Mouse (Mus musculus): Measurements from ENCODE around the gene Tpx2.

Tpx2 gene

DNA sequence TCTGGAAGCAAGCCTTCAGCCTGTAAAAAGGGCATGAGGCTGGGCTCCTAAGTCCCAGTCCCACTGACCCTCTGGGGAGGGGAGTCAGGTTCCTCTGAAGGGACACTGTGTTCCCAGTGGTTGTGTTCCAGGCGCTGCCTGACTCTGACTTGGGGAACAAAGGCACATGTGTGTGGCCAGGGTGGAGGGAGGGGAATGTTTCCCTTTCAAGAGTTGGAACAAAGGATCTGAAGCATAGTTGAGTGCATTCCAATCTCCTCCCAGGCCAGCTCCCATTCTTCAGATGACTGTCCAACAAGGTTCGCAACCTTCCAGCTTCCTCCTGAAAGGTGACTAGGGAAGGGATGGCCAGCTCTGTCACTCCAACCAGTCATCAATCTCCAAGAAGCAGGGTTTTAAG lies 27.4 kb upstream of the Tpx2 start:
- no peak for DNase-seq (ENCODE audit: low spot score)

DNA sequence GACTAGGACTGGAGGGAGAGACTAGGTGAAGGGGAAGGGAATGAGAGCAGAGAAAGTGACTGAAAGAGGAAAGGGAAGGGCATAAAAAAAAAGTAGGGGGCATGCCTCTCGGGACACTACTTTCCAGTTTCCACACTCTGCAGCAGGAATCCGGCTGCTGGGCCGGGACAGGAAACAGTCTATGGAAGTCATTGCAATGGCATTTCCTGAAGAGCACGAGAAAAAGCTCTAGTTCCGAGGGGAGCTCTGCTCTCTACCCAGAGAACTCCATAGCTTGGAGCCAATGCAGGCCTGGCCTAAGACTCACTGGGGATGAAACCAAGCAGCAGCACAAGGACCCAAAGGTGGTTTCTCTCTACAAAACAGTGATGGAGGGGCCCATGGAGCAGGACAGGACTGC lies 26.7 kb upstream of the Tpx2 start:
- no peak for DNase-seq (ENCODE audit: low spot score)

DNA sequence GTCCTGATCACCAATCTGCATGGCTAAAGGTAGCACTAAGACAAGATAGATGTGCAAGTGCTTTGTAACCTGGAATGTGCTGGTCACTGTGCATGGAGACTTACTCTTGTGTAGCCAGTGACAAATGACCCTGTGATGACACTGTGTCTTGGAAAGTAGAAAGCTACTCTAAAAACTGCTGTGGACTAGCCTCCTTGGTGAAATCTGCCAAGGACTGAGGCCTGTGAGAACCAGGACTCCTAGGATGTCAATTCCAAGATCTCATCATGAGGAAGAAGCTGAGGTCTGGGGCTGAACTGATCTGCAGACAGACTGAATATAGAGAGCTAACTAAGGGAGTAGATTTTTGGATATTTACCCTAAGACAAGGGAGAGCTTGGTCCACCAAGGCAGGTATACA lies 26.2 kb upstream of the Tpx2 start:
- DNase-seq (ENCODE audit: low spot score): no peak

DNA sequence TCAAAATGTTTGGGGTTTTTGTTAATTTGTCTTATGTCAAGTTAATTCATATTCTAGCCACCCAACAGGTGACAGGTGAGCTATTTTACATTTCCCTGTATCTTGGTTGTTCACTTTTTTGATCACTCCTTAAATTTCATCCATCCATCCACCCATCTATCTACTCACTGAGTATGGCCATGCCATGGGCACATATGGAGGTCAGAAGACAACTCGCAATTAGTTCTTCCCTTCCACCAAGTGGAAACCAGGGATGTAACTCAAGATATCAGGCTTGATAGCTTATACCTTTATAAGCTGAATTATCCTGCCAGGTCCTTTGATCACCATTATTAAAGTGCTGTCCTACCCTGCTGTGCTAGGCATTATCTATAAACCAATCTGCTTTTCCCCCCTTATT lies 24.0 kb upstream of the Tpx2 start:
- DNase-seq (ENCODE audit: low spot score): no peak

DNA sequence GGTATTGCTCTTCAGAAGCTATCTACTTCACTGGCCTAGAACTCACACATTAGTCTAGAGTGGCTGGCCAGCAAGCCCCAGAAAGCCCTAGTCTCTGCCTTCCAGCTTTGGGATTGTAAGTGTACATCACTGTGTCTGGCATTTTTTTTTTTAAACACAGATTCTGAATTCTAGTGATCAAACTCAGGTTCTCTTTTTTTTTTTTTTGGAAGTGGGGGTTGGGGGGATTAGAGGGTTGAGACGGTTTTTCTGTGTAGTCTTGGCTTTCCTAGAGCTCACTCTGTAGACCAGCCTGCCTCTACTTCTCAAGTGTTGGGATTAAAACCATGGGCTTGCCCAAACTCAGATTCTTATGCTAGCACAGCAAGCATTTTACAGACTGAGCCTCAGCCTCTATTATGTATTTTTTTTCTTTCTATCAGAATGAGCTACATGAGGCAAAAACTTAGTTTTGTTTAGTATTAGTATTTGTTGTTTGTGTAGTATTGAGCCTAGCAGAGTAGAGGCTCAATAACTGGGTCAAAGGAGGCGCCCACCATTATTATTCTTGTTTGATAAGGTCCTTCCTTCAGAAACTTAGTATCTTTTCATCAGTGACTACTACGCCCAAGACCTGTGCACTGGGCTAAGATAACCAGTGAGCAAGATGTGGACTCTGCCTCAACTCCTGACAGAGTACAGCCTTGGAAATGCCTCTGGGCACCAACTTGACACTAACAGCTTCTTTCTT lies 23.2 kb upstream of the Tpx2 start:
- DNase-seq (ENCODE audit: low spot score): no peak

DNA sequence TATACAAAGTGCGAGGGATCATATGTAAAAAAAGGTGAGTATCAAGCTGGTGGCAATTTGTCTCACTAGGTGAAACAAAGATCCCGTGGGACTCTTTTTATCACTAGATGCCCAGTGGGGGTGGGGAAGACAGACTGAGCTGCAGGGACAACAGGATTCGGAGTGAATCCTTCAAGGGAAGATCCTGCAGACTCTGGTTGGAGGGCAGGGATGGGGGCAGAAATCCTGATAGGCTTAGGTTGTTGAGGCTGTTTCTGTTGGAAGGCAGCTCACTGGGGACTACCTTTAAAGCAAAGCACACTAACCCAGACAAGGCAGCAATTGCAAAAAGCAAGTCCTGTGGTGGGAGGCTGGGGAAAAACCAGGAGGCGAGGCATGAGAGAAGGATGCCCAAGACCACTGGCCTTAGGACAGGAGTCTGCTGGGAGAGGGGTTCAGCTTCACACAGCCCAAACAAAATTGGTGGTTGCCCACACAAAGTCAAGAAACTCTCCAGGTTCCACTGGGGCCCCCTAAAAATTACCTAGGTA lies 22.5 kb upstream of the Tpx2 start:
- DNase-seq (ENCODE audit: low spot score): no peak

DNA sequence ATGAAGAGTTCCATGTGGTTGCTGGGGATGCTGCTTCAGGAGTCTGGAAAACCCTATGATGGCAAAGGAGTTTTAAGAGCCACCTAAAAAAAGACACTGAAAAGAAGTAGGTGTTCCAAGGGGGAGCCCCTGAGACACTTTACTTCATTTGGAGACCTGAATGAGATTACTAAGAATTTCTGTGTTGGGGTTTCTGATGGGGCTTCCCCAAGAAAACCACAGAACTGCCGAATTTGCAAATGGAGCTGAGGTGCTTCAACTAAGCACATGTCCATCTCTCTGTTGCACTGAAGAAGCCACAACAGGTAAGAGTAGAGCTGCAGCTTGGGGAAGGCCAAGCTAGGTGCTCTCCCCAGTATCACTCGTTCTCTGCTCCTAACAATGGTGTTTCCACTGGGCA lies 22.1 kb upstream of the Tpx2 start:
- DNase-seq (ENCODE audit: low spot score): no peak

DNA sequence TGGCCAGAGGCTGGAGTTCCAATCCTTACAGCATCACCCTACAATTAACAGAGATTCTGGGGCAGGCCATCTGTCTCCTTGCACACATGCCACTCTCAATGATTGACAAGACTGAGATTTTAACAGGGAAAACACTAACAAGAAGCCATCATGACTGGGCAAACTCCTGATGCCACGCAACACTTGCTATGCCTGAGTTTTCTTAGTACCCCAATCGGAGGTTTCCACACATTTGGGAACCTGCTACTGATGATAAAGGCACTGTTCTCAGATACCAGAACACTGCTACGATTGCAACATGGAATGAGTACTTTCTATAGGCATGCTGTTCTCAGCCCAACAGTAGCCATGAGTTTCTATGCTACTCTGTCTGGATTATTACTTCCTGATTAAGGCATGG lies 21.3 kb upstream of the Tpx2 start:
- no peak for DNase-seq (ENCODE audit: low spot score)

DNA sequence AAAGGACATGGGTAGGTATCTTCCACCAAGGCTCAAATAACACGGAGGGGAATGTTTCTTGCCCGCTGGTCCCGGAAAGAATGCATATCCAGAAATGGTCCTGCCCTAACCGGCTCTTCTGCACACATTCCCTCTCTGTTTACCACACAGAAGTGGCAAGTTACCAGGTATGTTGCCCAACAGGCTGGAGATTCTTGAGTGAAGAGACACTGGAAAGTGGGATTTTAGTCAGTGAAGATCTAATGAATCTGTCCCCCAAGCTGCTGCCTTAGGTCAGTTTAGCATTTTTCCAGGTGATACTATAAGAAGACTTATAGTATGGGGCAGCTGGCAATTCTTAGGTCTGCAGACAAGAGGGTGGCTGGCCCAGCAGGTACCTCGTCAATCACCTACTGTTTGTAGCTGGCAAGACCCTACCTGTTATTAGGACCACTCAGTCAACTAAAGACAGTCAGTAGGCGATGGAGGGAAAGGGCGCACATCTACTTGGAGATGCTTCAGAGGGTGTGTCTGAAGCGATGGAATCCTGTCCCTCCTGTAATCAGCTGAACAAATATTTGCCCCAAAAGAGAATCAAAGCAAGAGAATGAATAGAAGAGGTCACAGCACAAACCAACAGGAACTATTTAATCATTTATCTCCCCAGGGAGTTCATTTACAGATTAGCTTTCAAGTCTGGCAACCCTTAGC lies 20.3 kb upstream of the Tpx2 start:
- no peak for DNase-seq (ENCODE audit: low spot score)

DNA sequence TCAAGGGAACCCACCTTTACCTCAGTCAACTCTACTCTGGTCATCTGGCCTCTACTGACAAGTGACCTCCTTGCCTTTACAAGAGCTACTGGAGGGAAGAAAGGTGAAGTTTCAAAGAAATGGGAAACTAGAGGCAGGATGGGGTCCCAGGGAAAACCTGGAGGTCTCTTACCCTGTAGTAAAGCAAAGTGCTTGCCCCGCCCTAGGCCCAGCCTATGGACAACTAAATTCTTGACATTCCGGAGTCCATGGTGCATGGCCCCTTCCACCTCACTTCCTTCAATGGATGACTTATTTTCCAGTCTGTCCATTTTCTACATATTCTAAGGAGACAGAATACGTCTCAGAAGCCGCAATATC lies 19.8 kb upstream of the Tpx2 start:
- no peak for DNase-seq (ENCODE audit: low spot score)

DNA sequence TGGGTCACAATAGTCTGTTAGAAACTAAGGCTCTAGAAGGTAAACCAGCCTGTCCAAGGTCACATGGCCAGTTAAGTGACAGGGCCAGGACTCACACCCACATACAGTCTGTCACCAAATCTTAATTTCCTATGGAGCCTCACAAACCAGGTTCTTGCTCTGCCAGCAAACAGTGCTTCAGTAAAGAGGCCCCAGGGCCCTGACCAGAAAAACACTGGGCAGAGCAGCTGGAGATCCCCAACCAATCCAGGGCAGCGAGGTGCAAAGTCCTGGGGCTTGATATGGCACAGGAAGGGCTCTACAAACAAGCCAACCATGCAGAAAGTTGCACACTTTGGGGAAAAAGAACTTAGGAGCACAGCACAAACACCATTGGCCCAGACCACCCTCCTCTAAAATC lies 19.2 kb upstream of the Tpx2 start:
- DNase-seq (ENCODE audit: low spot score): no peak

DNA sequence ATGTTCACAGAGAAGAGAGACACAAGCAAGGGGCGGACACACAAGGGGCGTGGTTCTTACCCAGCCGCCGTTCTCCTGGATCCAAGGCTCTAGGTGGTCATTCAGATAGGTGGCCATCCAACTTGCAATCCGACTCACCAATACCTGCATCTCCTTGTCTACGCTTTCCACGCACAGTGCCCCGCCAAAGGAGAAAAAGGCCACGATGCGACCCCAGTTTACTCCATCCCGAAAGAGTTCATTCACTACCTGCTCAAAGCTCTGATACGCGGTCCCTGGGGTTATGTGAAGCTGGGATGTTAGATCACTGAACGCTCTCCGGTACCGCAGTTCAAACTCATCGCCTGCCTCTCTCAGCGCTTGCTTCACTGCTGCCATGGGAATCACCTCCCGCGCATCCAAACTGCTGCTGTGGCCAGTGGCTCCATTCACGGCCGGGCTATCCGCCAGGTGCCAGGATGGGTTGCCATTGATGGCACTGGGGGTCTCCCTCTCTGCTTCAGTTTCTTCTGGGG lies 18.3 kb upstream of the Tpx2 start:
- no peak for DNase-seq (ENCODE audit: low spot score)

DNA sequence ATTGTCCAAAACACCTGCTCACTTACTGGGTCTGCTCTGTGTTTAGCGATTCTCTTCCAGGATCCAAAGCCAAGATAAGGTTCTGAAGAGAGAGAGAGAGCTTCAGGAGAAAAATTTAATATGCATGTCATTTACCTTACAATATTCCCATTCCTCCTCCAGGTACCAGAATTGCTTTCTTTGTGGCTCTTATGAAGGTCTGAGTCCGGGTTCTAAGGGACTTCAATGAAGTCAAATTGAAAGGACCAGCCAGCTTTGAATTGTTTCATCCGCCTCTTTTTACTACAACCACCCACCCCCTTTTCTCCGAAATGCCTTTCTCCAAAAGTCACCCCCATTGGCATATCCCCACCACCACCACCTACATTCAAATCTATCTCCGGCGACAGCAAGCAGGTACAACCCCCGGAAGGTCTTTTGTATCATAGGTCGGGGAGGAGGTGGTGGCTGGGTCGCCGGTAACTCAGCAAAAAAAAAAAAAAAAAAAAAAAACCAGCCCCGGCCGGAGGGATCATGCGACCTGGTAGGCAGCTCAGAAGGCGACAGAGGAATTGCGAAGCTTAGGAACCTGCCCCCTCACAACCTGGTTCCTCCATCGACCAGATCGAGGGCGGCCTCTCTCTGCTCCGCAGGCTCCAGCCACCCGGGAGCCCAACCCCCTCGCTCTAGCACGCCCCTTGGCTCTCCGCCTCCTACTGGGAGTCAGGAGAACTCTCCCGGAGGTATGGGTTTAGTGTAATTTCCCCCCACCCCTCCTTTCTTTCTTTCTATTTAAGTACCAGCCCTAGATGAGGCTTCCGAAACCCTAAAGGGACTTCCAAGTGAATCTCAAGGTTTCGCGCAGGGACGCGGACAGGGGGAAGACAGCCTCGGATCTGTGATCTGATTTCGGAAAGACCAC lies 17.5 kb upstream of the Tpx2 start:
- peak; percentile 96 for DNase-seq (ENCODE audit: low spot score)

DNA sequence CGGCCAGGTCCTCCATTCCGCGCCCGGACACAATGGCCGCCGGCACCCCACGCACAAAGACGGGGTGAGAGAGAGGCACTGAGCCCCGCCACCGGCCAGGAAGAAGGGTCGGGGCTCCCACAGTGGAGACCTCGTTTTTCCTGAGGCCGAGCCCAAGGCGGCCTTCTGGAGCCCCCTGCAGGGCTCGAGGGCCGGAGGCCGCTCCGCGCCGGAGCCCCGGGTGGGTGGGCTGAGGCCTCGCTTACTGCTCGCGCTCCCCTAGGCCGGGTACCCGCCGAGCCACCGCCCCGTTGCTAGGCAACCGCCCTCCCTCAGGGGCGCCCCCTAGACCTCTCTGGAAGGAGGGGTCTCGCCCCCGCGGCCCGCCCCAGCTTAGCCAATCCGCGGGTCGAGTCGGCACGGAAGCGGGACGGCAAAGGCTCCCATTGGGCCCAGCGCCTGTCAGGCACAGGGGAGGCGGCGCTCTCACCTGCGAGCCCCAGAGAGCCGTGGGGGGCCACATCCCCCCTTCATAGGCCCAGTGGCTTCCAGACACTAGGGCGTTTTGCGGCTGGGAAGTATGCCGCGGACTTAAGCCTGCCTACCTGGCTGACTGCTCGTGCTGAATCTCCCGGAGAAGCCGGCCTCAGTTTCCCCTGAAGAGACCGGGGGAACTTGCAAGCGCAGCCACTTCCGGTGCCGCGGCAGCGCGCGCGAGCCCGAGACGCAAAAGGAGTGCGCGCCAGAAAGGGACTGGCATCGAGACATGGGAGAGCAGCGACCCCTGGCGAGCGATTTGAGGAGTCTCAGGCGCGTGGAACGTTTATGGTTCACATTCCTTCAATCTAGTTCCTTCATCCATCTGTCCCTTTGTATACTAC lies 16.5 kb upstream of the Tpx2 start, which contains the start of gene Bcl2l1:
TSS of gene Bcl2l1 (minus strand) at position 710 of the 860 bp plus-strand sequence.
- peak; percentile 98 for DNase-seq (ENCODE audit: low spot score)

DNA sequence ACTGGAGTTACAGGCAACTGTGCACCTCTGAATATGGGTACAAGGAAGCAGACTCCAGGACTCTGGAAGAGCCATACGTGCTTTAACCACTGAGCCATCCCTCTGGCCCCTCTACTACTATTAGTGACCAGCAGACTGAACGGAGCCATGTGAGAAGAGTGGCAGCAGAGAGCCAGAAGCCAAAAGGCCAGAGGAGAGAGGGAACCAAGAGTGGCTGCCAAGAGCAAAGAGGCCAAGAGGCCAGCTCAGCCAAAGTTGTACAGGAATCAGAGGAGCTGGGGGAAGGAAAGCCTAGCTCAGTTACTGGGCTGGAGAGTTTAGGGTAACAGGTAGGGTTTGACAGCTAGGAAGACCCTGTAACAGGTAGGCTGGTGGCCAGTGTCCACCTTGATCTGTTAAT lies 8.5 kb upstream of the Tpx2 start:
- no peak for DNase-seq (ENCODE audit: low spot score)

DNA sequence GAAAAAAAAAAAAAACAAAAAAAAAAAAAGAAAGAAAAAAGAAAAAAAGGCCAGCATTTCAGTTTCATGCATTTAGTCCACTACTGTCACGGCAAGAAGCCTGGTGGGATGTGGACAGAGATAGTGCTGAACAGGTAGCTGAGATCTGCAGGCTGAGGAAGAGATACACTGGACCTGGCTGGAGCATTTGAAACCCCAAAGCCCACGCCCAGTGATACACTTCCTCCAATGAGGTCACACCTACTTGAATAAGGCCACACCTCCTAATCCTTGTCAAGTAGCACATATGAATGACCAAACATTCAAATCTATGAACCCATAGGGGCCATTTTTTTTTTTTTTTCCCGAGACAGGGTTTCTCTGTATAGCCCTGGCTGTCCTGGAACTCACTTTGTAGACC lies 5.0 kb upstream of the Tpx2 start:
- no peak for DNase-seq (ENCODE audit: low spot score)

DNA sequence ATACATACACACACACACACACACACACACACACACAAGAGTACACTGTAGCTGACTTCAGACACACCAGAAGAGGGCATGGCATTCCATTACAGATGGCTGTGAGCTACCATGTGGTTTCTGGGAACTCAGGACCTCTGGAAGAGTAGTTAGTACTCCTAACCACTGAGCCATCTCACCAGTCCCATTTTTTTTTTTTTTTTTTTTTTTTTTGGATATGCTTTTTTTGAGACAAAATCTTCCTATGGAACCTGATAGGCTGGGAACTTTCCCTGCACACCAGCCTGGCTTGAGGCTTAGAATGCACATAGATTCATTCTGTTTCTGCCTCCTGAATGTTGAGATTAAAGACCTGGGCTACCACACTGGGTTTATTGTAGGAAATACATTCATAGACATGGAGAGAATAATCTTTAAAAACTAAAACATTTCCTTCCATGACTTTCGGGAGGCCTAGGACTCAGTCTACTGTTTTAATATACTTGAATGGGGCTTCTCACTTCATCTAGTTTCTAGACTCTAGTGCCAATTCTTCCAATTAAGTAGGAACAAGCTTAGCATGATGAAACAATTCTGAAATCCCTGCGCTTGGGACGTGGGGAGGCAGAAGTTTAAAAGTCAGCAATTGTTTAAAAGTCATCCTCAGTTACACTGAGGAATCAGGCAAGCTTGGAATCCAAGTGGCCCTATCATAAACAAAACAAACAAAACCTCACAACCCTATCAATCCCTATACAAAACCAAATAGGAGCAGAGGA lies 528 bp upstream of the Tpx2 start:
- DNase-seq (ENCODE audit: low spot score): no peak

DNA sequence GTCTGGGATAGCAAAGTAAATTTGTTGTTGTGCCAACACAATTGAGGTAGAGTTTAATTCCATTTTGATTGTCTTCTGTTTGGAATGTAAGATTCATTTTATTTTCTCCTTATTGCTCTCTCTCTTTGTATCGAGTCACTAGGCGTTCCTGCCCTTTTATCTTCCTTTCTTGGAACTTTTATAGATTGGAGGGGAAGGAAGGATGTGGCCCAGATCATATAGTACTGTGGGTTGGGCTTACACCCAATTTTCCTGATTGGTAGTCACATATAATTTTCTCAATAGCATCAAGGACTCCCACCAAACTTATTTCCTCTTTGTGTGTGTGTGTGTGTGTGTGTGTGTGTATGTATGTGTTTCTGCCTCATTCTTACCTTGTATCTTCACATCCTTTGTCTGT lies 702 bp downstream of the Tpx2 start:
- DNase-seq (ENCODE audit: low spot score): no peak

DNA sequence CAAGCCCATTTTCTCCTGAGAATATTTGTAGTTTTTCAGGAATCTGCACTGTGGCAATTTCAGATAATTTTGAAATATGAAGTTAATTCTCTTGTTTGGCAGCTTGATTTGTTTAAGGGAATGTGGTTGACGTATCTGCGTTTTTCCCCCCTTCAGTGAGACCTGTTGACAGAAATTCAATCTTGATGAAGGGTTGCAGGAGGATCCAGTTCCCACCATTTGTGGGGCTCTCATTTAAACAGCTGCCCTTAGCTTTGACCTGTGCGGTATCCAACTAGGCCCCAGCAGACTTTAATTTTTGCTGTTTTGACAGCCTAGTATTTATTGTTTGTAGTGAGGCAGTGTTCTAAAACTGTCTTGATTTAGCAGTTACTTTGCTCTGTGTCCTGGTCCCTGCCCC lies 11.7 kb downstream of the Tpx2 start:
- DNase-seq (ENCODE audit: low spot score): no peak

DNA sequence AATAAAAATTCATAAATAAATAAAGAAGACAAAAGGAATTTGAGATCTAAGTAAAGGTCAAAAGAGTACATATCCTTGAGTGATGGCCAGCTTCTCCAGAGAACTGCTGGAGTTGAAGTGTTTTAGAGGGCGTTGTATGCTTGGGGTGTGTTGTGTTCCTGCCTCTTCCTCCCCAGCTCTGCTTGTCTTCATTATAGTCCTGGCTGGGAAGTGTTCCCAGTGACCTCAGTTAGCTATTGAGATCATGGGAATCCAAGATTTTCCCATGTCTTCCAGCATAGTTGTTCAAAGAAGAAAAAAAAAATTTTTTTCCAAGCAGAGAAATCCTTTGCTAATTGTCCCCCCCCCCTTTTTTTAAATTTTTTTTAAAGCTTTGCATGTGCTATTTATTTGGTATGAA lies 14.1 kb downstream of the Tpx2 start:
- DNase-seq (ENCODE audit: low spot score): no peak

DNA sequence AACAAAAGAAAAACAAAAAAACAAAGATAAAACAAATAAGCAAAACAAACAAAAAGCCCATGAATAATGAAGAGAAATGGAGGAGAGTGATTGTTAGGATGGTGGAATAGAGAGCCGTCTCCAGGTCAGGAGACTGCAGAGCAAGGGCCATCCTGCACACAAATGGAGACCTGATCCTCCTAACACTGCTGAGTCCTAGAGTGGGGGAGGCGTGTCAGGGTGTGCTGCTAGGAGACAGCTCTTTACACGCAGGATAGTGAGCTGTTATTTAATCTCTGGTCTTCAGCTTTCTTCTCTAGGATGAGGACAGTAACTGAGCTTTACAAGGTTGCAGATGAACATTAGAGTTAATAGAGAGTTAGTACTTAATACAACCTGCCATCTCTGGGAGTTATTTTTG lies 14.9 kb downstream of the Tpx2 start:
- no peak for DNase-seq (ENCODE audit: low spot score)
